Mouse (Mus musculus): Measurements from ENCODE around the gene Ly6g6f.

GRCm38 (mm10) chr17:35060737-35061297 lies 24.6 kb downstream of the Ly6g6f start:
- TF ChIP-seq CTCF (conservative IDR thresholded peaks at IDR 0.05 in 1 of 2, IDR thresholded peaks at IDR 0.05 in 1 of 2; ENCODE audit: low read depth in 2 of 2, low read length in 2 of 2) (no peak), E2F4 (IDR thresholded peaks at IDR 0.05; ENCODE audit: insufficient replicate concordance, low read depth, low read length) (no peak), MXI1 (IDR thresholded peaks at IDR 0.05; ENCODE audit: low read depth, low read length) (no peak), KAT2A (IDR thresholded peaks at IDR 0.05; ENCODE audit: insufficient replicate concordance, low read length) (no peak), RCOR1 (conservative IDR thresholded peaks at IDR 0.05; ENCODE audit: low read depth, low read length) (no peak), UBTF (IDR thresholded peaks at IDR 0.05; ENCODE audit: low read depth, low read length) (no peak), RAD21 (IDR thresholded peaks at IDR 0.05; ENCODE audit: low read depth, low read length) (no peak)
